Mouse (Mus musculus): Measurements from ENCODE around the gene Fbll1. TPM values are rescaled to one million over a fixed set of nuclear protein-coding genes. Genes with fewer than 3 reads are reported as not detected.
"Not testable (repeated sequence)": the region's sequence is repeated elsewhere in the genome, so short reads cannot be mapped to it uniquely, and the experiment has no call there.

Gene Fbll1
- total RNA-seq (2021) (not detected), polyA plus RNA-seq (2012; rRNA removed) (0.66 and 0.68 TPM in 2 replicates)
- long read RNA-seq = 0 reads

DNA sequence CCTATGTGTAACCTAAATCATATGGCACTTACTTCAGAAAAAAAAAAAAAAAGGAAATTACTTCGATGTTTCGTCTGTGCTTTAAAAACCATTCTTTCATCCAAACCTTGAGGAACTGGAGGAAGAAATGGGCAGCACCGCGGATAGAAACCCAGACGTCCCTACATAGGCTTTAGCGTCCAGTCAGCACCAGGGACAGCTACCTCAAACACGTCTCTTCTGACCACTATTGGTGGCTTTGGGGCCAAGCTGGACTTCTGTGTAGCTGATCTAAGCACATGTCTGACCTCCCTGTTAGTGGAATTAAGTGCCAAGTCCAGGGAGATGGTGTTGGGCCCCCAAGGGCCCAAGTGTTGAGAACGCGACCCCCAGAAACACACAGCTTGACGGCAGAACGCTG is at the start of gene Fbll1:
Gene Fbll1 (minus strand): TSS at position 11 of the 400 bp plus-strand sequence.
- DNase-seq = peak; percentile 46

GRCm38 (mm10) chr11:35844299-35844698 is 45.6 kb upstream of the Fbll1 start:
- peak; percentile 71 for DNase-seq

- DNase-seq = not testable (repeated sequence)
These were observed 43.9 kb upstream of the Fbll1 start for GRCm38 (mm10) chr11:35842560-35842959.

DNA sequence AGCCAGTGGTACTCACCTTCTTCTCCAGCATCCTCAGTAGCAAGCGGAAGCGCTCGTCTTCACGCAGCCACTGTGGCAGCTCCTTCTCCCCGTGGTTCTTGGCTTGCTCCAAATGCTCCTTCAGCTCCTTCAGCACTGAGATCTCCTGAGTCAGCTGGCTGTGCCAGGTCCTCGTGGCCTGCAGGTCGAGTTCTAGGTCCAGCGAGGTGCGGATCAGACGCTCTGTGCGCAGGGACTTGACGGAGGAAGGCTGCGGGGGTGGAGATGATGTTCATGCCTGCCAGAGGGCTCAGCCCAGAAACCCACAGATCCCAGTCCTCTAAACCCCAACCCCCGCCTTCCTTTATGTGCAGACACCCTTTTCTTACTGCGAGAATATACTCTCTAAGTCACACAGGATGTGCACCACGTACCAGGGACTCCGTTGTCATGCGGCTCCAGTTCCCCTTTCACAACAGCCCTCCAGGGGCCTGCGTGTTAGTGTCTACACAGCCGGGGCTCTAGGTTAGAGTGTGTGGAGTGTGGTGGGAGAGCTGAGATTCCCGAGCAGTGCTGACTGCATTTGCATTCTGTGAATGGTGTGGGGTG is 43.1 kb upstream of the Fbll1 start:
- DNase-seq = no peak

- DNase-seq = not testable (repeated sequence)
These were observed 42.1 kb upstream of the Fbll1 start for GRCm38 (mm10) chr11:35840806-35841205.

- no peak for DNase-seq
These were observed 41.6 kb upstream of the Fbll1 start for GRCm38 (mm10) chr11:35840282-35840681.

GRCm38 (mm10) chr11:35838345-35839338 is 40.0 kb upstream of the Fbll1 start:
- DNase-seq = peak; percentile 95

GRCm38 (mm10) chr11:35837156-35838126 is 38.8 kb upstream of the Fbll1 start:
- DNase-seq = peak; percentile 39

- DNase-seq = peak; percentile 95
These were observed 35.5 kb upstream of the Fbll1 start, which contains the start of gene Rars for GRCm38 (mm10) chr11:35834022-35834760. Gene Rars (minus strand): TSS chr11:35834506.

GRCm38 (mm10) chr11:35833270-35833669 is 34.6 kb upstream of the Fbll1 start:
- no peak for DNase-seq

DNA sequence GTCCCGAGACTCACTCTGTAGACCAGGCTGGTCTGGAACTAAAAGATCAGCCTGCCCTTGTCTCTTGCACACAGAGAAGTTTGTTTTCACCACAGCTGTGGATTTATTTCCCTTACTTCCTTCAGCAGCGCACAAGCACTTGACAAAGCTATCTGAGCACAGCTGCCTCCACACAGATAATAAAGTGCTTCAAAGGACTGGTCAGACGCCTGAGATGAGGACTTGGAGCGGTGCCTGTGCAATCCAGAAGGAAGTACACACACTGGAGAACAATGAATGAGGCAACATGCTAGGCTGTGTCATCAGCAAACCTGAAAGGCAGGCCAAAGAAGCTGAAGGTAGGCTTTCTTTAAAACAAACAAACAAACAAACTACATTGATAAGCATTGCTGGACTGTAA is 33.5 kb upstream of the Fbll1 start:
- no peak for DNase-seq

GRCm38 (mm10) chr11:35827714-35828113 is 29.0 kb upstream of the Fbll1 start:
- no peak for DNase-seq

GRCm38 (mm10) chr11:35816316-35816715 is 17.6 kb upstream of the Fbll1 start:
- no peak for DNase-seq

GRCm38 (mm10) chr11:35811458-35811857 is 12.8 kb upstream of the Fbll1 start:
- DNase-seq = no peak

DNA sequence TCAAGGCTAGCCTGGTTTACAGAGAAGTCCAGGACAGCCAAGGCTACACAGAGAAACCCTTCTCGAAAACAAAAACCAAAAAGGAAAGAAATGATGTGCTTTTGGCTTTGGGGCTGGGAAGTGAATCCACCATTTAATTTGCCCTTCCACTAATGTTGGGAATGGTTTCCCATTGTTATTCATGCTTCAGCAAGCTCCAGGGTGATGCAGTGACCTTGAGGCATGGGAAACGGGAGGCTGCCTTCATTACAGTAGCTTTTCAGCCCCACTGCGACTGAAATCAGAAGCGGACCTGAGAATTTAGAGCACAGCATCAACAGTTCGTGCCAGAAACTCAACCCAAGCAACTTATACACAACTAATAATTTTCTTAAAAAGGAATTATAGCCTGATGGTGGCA is 2.6 kb upstream of the Fbll1 start:
- no peak for DNase-seq

DNA sequence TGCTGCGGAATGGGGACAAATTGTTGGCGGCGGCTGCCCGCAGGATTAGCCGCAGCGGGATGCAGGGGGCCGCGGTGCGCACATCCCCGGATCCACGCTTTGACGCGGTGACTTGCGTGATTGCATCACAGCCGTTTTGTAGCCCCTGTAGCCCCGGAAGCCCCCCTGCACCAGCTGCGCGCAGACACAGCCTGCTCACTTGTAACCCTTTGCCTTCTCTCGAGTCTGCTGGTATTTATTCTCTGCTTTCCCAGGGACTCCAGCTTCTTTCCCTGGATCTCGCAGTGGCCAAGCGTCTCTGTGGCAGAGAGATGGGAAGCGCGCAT is 226 bp downstream of the Fbll1 start:
- no peak for DNase-seq

DNA sequence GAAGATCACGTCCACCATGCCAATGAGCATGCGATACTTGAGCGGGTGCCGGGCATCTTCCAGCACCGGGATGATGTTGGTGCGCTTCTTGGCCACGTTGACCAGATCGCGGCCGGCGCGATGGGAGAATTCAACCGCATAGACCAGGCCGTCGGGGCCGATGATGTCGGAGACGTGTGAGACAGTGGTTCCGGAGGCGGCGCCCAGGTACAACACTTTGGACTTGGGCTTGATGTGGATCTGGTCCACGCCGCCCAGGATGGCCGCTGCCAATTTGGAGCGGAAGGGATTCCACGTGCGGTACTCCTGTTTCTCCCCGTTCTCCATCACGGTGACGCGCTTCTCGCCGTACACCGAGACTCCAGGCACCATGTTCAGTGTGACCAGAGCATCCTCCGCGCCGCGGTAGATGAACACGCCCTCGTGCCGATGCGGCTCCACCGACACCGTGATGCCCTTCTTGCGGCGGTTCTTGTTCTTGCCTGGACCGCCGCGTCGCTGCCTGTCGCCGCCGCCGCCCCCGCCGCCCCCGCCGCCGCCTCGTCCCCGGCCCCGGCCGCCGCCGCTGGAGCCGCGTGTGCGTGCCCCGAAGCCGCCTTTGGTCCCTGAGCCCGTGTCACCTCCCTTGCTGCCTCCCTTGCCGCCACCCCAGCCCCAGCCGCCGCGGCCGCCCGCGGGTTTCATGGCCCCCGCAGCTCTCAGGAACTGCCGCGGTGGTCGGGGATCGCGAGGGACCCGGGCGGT is 761 bp downstream of the Fbll1 start:
- DNase-seq = no peak

GRCm38 (mm10) chr11:35792800-35793199 is 5.9 kb downstream of the Fbll1 start:
- DNase-seq = not testable (repeated sequence)

DNA sequence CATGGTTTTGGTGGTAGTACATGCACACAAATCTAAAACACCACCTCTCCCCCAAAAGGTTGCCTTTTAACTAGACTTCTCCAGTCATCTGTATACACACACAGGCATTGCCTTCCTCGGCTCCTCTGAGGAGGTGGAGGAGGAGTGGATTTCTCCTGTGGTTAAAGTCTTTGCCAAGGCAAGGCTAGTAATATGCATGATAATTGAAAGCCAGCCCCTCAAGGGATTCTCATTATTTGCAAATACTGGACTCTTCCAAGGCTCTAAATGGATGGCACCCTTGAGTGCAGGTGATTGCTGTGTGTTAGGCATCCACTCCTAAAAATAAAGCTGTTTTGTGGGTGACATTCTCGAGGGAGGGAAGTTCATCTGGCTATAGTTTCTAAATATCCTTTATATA is 10.2 kb downstream of the Fbll1 start:
- no peak for DNase-seq

DNA sequence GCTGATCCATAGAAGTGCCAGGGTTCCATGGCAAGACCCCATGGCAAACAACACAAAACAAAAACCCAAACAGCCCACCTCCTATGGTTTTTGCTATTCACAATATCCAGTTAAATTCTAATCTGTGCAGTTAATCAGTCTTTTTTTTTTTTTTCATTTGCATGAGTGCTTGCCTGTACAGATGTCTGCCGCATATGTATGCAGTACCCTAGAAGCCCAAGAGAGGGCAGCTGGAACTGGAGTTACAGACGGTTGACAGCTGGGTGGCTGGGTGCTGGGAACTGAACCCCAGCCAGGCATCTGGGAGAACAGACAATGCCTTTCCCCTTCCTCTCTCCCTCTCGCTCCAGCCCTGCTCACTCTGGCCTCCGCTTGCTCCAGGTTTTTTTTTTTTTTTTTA is 14.1 kb downstream of the Fbll1 start:
- DNase-seq = no peak

- no peak for DNase-seq
These were observed 14.7 kb downstream of the Fbll1 start for GRCm38 (mm10) chr11:35784002-35784401.

Data from adrenal gland, adult 2 months (tissue).